Mouse (Mus musculus) embryonic fibroblast, embryonic 13.5 days (primary cell): ENCODE data around the gene Eno2. TPM values are rescaled to one million over a fixed set of nuclear protein-coding genes. Genes with fewer than 3 reads are reported as not detected.
A peak's percentile ranks its signal among the peaks of the same experiment; 100 is the strongest.
"Not testable (repeated sequence)": the region's sequence is repeated elsewhere in the genome, so short reads cannot be mapped to it uniquely, and the experiment has no call there.

Experiments used
- H3K27ac ChIP-seq: 2 replicates; pipeline ENCODE4 v1.5.1; 2012; ENCODE audit warnings: low read length, control low read depth, inconsistent platforms; ENCODE audit not compliant: insufficient read depth
- H3K4me1 ChIP-seq: 2 replicates; pipeline ENCODE4 v1.6.1; 2011; ENCODE audit warnings: low read length; ENCODE audit not compliant: control insufficient read depth, insufficient read depth
- H3K4me3 ChIP-seq: 2 replicates; pipeline ENCODE4 v1.5.1; 2011; ENCODE audit warnings: mild to moderate bottlenecking, control low read depth, low read length; ENCODE audit not compliant: insufficient read depth
- CTCF ChIP-seq: IDR thresholded peaks from 2 replicates; pipeline ENCODE4 v1.5.1; 2011; ENCODE audit warnings: mild to moderate bottlenecking, control low read depth, low read length, moderate library complexity, borderline replicate concordance; ENCODE audit not compliant: insufficient read depth
- POLR2A ChIP-seq: IDR thresholded peaks from 2 replicates; pipeline ENCODE4 v1.6.1; 2011; ENCODE audit warnings: low read depth, mild to moderate bottlenecking, control low read depth, low read length, moderate library complexity
- polyA plus RNA-seq: library from polyadenylated mRNA; stranded (reverse); fragments of >200 nt; gene quantifications from 2 replicates; pipeline ENCODE4 v1.2.4, GENCODE M21; 2011; ENCODE audit warnings: low read depth; ENCODE audit not compliant: missing spikeins, insufficient read length

Eno2 gene
- polyA plus RNA-seq, 1 experiment = 24.1 TPM

- Histone ChIP-seq H3K27ac (peak overlapping the region; percentile 94), H3K4me1 (peaks cover 10% of the 10 kb centered on the region), H3K4me3 (no peak overlapping the region)
- no peak for TF ChIP-seq CTCF
- no peak for TF ChIP-seq POLR2A
Measured at GRCm38 (mm10) chr6:124807366-124807765, 37.9 kb upstream of the Eno2 start.

GRCm38 (mm10) chr6:124806446-124807140, 37.1 kb upstream of the Eno2 start:
- Histone ChIP-seq H3K27ac (peak overlapping the region; percentile 95), H3K4me1 (peaks cover 11% of the 10 kb centered on the region), H3K4me3 (peak overlapping the region; percentile 3; the same call in 1 of the 2 replicates)
- TF ChIP-seq POLR2A = no peak

- Histone ChIP-seq H3K4me3 (peak overlapping the region; percentile 30), H3K27ac (peak overlapping the region; percentile 95), H3K4me1 (peaks cover 11% of the 10 kb centered on the region)
- TF ChIP-seq POLR2A = peak; percentile 73
- peak; percentile 20; the same call in 1 of the 2 replicates for TF ChIP-seq CTCF
Measured at GRCm38 (mm10) chr6:124805341-124806321, 36.2 kb upstream of the Eno2 start.

GRCm38 (mm10) chr6:124804341-124804740, 34.9 kb upstream of the Eno2 start:
- Histone ChIP-seq H3K4me3 (no peak overlapping the region), H3K4me1 (peaks cover 11% of the 10 kb centered on the region), H3K27ac (peak overlapping the region; percentile 94)
- no peak for TF ChIP-seq POLR2A
- TF ChIP-seq CTCF = no peak

DNA sequence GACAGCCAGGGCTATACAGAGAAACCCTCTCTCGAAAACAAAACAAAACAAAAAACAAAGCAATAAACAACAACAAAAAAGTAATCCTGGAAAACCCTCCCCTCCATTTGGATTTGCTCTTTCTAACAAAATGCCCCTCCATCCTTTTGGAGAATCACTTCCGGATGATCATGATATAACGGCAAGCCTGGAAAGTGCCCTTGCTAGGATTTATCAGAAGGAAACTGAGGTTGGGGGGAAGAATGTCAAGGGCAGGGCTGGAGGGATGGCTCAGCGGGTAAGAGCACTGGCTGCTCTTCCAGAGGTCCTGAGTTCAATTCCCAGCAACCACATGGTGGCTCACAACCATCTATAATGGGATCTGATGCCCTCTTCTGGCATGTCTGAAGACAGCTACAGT, 34.2 kb upstream of the Eno2 start:
- H3K4me3 ChIP-seq, H3K27ac ChIP-seq: not testable (repeated sequence)
- H3K4me1 ChIP-seq = peaks cover 11% of the 10 kb centered on the region

- Histone ChIP-seq H3K4me3 (no peak overlapping the region), H3K4me1 (peaks cover 9% of the 10 kb centered on the region), H3K27ac (no peak overlapping the region)
- TF ChIP-seq POLR2A (no peak), CTCF (no peak)
Measured at GRCm38 (mm10) chr6:124803061-124803460, 33.6 kb upstream of the Eno2 start.

DNA sequence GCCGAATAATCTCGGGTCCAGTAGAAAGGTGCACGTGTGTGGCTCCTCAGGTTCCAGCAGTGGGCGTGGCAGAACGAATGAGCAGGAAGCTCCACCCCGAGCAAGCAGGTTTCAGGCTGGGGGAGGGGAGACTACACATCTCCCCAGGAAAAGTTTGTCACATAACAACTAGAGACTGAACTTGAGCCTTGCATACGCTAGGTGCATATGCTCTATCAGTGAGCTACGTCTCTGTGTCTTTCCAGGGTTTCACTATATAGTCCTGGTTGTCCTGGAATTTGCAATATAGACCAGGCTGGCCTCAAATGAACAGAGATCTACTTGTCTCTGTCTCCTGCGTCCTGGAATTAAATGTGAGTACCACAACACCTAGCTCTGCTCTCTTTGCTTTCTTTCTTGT, 32.9 kb upstream of the Eno2 start:
- H3K27ac ChIP-seq, H3K4me1 ChIP-seq: not testable (repeated sequence)
- 0 out of 2 replicates have a peak overlapping the region, but pooled peaks have one; percentile 7 for H3K4me3 ChIP-seq

- H3K4me1 ChIP-seq = no peaks in the 10 kb centered on the region
- H3K4me3 ChIP-seq = no peak overlapping the region
- H3K27ac ChIP-seq = no peak overlapping the region
- TF ChIP-seq POLR2A = no peak
- TF ChIP-seq CTCF = no peak
Measured at GRCm38 (mm10) chr6:124796200-124796599, 26.7 kb upstream of the Eno2 start.

DNA sequence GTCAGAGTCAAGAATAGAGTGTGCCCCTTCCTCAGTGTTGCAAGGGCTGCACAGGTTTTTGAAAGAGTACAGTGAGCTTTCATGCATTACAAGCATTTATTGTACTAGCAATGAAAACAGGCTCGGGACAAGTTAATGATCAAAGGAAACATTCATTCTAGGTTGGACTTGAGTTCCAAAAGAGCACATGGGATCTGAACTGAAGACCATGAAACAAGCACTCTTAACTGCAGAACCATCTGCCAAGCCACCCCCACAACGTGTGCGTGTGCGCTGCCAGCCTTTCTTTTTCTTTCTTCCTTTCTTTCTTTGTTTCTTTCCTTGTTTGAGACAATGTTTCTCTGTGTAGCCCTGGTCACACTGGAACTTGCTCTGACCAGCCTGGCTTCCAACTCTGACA, 26.3 kb upstream of the Eno2 start:
- H3K27ac ChIP-seq = no peak overlapping the region
- no peak overlapping the region for H3K4me3 ChIP-seq
- TF ChIP-seq POLR2A = no peak
- no peaks in the 10 kb centered on the region for H3K4me1 ChIP-seq

GRCm38 (mm10) chr6:124791911-124792310, 22.4 kb upstream of the Eno2 start:
- no peak for TF ChIP-seq CTCF
- no peak for TF ChIP-seq POLR2A
- Histone ChIP-seq H3K4me1 (no peaks in the 10 kb centered on the region), H3K4me3 (no peak overlapping the region), H3K27ac (no peak overlapping the region)
